Mouse (Mus musculus) frontal cortex, adult 2 months (tissue): ENCODE measurements around the gene A130010J15Rik. TPM values are rescaled to one million over a fixed set of nuclear protein-coding genes. Genes with fewer than 3 reads are reported as not detected.

Experiments used
- DNase-seq, 2 experiments: peaks; one replicate each; pipeline ENCODE4 v3.0.0; 2022; ENCODE audit warnings: low spot score in 1 of 2; ENCODE audit errors: extremely low spot score in 1 of 2
- polyA plus RNA-seq: library from polyadenylated mRNA; depleted of rRNA; stranded (reverse); fragments of >200 nt; gene quantifications from 2 replicates; pipeline ENCODE4 v1.2.3, GENCODE M21; 2012; rRNA removed

Gene A130010J15Rik
- polyA plus RNA-seq, result 3.6 and 4.8 TPM in 2 replicates

DNA sequence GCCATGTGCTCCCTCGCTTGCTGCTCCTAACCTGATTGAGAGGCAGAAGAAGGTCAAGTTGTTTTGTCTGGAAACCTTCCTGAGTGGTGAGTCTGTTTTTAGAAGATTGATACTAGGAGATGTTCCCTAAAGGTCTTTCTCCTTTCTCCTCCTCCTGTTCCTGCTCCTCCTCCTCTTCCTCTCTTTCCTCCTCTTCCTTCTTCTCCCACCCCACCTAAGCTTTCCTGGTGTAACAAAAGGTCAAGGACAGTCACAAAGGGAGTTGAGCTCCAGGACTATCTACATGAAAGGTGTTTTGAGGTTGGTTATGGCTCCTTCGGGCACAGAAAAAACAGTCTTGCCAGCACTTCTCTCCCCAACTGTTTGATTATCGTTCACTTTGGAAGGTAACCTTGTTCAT lies at the start of gene A130010J15Rik:
TSS of gene A130010J15Rik (plus strand) at position 301 of the 400 bp plus-strand sequence.
- no peak for DNase-seq

DNA sequence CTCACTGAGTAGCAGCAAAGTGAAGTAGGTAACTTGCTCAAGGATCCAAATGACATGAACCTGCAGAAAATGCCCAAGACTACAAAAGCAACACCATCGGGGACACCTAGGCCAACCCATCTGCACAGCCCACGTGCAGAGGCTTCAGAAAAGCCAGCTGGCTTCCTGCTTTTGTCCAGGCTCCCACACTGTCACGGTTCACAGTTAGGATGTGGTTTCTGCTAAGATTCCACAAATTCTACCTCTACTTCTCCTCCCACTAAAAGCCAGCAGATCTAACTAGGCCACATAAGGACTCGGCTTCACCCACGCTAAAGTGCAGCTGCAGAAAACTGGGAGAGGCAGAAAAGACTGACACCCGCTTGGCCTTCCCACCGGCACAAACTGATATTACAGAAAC lies 45.1 kb upstream of the A130010J15Rik start:
- DNase-seq, result peak; percentile 56 to 70

- DNase-seq, result no peak
Observed at GRCm38 (mm10) chr1:193123290-193123689, 44.6 kb upstream of the A130010J15Rik start.

DNA sequence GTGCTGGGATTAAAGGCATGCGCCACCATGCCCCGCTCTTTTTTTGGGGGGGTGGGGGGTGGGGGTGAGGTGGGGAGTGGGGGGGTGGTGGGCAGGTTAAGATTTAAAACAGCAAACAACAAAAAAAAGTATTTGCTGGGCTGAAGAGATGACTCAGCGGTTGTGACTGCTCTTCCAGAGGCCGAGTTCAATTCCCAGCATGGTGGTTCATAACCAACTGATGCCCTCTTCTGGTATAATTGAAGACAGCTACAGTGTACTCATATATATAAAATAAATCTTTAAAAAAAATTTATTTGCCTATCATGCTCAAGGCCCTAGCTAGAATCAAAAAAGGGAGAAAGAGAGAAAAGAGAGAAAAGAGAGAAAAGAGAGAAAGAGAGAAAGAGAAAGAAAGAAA lies 42.0 kb upstream of the A130010J15Rik start:
- peak in 1 of 2 experiments; percentile 45 for DNase-seq

GRCm38 (mm10) chr1:193128055-193128454 lies 39.8 kb upstream of the A130010J15Rik start:
- peak in 1 of 2 experiments; percentile 32 for DNase-seq

GRCm38 (mm10) chr1:193129321-193129720 lies 38.5 kb upstream of the A130010J15Rik start:
- DNase-seq, result no peak

DNA sequence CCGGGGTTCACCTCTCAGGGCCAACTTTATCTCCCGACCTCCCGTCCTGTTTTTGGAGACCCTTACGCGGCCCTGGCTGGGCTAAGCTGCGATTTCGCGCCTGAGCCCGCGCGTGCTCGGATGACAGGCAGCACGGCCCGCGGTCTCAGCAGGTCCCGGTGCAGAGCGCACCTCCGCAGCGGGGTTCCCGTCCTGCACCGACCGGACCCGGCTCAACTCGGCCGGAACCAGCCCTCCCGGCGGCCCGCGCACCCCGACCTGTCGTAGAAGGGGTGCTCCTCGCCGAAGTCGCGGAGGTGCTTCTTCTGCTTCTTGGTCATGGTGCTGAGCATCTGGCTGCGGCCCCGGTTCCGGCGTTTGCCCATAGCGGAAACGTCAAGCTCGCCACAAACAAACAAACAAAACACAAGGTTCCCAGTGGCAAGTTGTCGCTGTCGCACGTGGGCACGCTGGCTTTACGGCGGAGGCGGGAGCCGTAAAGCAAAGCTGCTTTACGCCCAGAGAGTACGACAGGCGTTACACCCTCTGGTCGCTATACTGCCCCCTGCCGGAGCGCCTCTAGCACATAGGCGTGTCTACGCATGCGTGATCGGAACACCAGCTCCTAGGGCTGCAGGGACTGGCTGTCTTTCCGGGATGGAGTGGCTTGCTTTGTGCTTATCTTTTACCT lies 37.9 kb upstream of the A130010J15Rik start, which contains the start of gene Diexf:
TSS of gene Diexf (minus strand) at position 487 of the 670 bp plus-strand sequence.
- peak; percentile 90 to 98 for DNase-seq

DNA sequence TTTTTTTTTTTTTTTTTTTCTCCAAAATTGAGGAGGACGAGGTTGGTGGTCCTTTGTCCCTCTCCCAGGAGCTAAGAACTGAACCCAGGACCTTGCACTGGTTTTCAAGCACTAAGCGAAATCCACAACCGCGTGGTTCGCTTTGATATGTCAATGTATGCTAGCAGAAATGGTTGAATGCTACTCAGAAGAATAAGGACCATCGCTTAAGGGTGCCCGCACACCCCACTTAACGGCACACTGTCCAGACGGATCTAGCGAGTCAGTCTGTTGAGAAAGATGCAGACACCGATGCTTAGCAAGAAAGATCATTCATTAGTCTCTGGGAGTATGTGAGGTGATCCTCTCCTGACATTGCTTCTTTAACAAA lies 37.4 kb upstream of the A130010J15Rik start:
- DNase-seq, result peak in 1 of 2 experiments; percentile 36

DNA sequence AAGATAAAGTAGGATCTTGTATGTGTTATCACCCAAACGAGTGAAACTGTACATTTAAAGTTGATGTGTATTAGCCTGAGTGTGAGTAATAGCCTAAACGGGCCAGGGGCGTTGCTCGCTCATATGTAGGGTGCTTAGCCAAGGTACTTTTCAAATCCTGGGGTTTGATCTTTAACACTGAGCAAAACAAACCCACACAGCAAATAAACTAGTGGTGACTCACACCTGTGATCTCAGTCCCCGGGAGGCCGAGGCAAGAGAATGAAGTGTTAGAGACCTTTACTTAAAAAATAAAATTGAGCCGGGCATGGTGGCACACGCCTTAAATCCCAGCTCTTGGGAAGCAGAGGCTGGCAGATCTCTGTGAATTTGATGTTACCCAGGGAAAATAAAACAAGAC lies 37.0 kb upstream of the A130010J15Rik start:
- DNase-seq, result no peak

- DNase-seq, result no peak
Observed at GRCm38 (mm10) chr1:193131311-193131948, 36.4 kb upstream of the A130010J15Rik start.

DNA sequence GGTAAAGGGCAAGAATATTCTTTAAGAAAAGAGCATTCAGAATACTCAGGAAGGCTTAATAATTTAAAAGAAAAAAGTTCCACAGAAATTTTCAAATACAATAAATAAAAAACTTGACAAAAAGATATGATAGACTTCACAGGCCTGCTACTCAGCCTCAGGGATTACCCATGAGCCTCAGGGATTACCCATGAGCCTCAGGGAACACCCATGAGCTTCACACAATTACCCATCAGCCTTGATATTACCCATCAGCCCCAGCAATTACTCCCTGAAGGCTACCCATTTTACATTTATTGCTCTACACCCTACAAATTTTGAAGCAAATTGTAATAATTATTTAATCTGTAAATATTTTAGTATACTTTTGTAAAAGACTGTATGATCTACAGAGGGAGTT lies 35.5 kb upstream of the A130010J15Rik start:
- no peak for DNase-seq

DNA sequence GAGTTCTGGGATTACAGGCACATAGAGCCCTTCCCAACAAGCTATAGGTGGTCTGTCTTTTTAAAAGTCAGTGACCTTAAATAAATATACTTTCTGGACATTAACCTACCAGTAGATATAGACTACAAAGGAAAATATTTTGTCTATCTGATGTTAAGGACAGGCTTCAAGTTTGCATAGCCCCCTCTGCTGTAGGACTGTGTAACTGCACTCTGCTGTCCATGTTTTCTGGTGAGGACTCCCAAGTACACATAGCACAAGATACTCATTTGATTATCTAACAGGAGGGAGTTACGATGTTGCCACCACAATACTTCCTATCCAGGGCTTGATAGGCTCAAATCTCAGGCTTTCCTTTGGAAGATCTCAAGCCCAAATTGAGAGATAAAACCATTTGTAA lies 34.1 kb upstream of the A130010J15Rik start:
- DNase-seq, result no peak

DNA sequence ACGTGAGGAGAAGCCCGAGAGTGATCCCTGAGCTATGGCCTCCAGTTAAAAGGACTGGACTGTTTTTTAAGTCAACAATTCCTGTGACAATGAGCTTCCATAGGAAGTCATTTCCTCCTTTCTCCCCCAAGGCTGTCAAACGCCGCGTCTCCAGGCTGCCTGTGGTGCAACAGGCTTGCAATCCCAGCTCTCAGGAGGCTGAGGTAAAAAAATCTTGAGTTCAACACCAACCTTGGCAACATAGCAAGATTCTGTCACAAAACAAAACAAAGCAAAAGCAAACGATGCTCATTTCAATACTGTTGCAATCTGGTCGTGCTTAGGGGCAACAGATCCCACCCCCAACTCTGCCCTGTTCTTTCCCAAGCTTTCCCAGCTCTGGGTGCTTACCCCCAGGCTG lies 29.8 kb upstream of the A130010J15Rik start:
- DNase-seq, result no peak

DNA sequence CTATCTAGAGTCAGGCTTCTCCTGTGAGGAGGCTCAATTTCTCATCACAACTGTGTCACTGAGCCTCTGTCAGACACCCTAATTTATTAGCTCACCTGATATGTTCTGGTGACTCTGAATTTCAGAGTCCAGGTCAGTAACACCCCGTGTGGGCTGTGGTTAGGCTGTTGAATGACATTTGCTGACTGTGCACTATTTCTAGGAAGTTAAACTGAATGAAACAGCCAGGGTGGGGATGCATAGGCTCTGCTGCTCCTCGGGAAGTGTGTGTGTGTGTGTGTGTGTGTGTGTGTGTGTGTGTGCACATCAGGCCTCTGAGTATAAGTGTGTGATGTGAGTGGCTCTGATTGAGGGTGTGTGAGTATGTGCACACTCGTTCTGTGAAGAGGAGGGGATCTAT lies 29.2 kb upstream of the A130010J15Rik start:
- DNase-seq, result no peak

DNA sequence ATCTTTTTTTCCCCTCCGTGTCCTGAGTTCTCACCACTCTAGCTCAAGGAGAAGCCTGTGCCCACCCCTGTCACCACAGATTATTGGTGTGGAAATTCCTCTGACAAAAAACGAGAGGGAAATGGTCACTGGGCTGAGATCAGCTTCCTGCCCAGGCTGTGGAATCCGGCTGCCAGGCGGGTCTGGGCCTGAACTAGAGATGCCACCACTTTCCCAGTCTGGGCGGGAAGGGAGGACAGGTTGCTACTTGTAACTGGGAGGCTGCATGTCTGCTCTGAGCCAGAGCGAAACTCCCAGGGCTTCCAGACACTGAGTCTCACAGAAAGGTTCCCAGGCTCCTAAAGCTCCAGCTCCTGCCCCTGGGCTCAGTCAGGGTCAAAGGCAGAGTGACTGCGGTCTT lies 26.7 kb upstream of the A130010J15Rik start:
- DNase-seq, result no peak

DNA sequence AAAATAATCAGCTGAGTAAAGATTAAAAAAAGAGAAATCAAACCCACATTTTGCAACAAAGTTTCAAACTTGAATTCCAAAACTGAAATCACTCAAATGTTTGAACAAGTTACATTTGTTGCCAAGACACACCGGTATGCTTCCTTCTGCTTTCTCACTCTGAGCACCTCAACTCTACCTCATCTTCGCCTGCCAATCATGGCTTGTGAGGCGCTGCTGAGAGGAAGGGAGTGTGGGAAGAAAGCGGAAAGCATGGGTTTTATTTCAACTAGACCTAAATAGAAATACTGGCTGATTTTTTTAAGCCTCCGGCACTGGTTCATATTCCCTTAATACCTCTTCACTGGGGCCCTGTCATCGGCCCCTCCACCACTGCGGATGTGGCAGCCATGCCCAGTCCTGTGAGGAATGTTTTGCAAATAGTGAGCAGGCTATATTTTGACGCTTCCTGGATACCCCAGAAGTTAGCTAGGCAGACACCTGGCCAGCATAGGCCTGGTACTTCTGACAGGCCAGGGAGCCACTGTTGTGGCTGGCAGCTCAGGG lies 25.3 kb upstream of the A130010J15Rik start:
- no peak for DNase-seq

DNA sequence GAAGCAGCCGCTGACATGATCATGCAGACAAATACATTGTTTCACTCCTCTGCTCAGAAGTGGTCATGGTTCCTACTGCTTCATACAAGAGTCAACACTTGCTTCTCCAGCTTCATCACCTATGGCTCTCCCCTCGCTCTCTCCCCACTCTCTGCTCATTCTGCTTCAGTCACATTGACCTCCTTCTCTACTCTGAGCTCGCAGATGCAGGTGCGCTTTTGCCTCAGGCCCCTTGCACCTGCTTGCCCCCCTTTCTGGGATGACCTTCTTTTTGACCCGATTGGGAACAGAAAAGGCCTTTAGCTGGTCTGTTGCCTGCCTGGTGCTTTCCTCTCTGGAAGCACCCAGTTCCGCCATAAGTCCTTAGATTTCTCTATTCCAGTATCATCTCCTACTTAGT lies 23.3 kb upstream of the A130010J15Rik start:
- DNase-seq, result no peak

DNA sequence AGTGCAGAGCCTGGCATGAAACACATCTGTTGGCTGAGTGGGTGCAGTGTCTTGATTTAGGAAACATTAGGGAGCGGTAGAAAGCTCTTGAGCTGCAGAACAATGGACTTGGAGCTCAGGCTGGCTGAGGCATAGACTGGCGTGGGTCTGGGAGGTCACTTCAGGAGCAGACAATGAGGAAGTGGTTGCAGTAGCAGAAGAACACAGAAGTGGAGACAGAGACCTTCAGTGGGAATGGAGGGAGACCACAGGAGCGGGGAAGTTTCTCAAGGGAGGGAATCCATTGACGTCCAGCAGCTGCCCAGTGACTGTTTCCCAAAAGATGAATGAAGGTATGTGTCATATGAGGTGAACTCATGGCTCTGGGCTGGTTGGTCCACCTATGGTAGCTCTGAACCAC lies 22.7 kb upstream of the A130010J15Rik start:
- no peak for DNase-seq

GRCm38 (mm10) chr1:193146416-193146815 lies 21.4 kb upstream of the A130010J15Rik start:
- no peak for DNase-seq

- no peak for DNase-seq
Observed at GRCm38 (mm10) chr1:193149231-193149630, 18.6 kb upstream of the A130010J15Rik start.

GRCm38 (mm10) chr1:193151134-193151533 lies 16.7 kb upstream of the A130010J15Rik start:
- peak in 1 of 2 experiments; percentile 35 for DNase-seq

DNA sequence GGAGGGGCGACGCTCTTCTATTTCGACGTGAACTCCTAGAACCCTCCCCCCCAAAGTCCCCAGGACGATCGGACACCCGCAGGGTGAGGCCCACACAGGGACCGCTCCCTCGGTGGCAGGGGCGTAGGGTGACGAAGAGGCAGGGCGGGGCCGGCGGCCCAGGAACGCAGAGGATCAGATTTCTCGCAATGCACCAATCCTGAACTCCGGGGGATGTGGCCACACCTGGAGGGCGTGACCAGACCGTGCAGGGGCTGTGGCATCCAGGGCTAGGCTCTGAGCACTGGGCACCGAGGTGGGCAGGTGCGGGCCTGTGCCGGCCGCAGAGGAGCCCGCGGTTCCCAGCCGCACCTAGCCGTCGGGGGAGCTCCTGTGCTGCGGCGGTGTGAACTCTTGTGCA lies 15.0 kb upstream of the A130010J15Rik start, which contains the start of gene Irf6:
TSS of gene Irf6 (plus strand) at position 240 of the 400 bp plus-strand sequence.
- DNase-seq, result no peak
